Mouse (Mus musculus): ENCODE results near the gene Mroh8. TPM values are rescaled to one million over a fixed set of nuclear protein-coding genes. Genes with fewer than 3 reads are reported as not detected.
"Not testable (repeated sequence)": the region's sequence is repeated elsewhere in the genome, so short reads cannot be mapped to it uniquely, and the experiment has no call there.

Mroh8 gene
- polyA plus RNA-seq, 1 experiment, result 0.22 TPM

- DNase-seq (ENCODE audit: low read depth), result no peak
Measured at GRCm38 (mm10) chr2:157288996-157289395, 9.6 kb upstream of the Mroh8 start.

DNA sequence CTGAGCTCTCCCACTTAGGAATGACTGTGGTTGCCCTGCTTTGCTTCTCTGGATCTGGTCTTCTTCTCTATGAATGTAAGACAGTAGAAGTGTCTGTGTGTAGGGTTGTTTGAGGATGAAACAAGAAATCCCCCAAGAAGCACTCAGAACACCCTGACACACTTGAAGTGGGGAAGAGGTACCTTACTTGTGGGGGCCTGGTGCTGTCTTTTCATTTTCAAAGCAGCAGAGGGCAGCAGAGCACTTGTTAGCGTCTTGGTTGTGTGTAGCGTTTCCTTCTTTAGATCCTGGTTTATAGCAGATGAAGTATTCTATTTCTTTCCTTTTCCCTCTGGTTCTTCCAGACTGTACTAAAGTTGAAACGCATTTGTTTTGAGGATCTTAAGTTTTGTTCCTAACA is 8.2 kb upstream of the Mroh8 start:
- DNase-seq (ENCODE audit: low read depth), result no peak

DNA sequence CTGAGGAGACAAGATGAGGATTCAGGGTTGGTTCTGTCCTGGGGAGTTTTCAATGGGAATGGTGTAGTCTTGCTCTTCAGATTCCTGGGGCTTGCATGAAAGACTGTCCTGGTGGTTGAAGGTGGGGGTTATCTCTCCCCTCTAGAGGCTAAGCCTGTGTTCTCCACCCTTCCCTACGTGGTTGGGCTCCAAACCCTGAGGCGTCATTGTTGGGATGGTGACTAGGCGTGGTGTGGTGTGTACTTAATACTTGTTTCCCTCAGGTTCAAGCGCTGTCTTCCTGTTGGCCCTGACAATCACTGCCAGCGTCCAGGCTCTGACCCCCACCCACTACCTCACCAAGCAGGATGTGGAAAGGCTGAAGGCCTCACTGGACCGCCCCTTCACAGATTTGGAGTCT is 4.0 kb upstream of the Mroh8 start:
- DNase-seq (ENCODE audit: low read depth), result no peak

GRCm38 (mm10) chr2:157278717-157279415 is 483 bp downstream of the Mroh8 start, which contains the start of gene Rpn2:
Gene Rpn2, plus strand, starts transcription at chr2:157279017.
- DNase-seq (ENCODE audit: low read depth), result no peak

DNA sequence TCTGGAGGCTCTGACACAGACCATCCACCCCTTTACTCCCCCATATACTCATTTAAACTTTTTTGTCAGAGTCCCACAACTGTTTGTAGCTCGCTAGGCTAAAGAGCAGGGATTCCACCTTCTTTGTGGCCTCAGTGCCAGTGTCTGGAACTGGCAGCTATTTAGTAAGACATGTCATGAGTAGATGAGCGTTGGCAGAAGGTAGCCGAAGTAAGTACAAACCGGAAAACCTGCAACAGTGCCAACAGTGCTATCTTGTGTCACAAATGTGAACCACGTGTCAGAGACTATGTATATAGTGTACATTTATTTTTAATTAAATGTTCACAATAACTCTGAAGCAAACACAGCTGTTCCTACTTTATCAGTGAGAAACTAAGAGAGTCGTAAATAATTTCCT is 15.5 kb downstream of the Mroh8 start:
- peak; percentile 60 for DNase-seq (ENCODE audit: low read depth)

GRCm38 (mm10) chr2:157263101-157263500 is 16.2 kb downstream of the Mroh8 start:
- DNase-seq (ENCODE audit: low read depth), result peak; percentile 95

- DNase-seq (ENCODE audit: low read depth), result no peak
Measured at GRCm38 (mm10) chr2:157262506-157262905, 16.8 kb downstream of the Mroh8 start.

GRCm38 (mm10) chr2:157261930-157262329 is 17.4 kb downstream of the Mroh8 start:
- DNase-seq (ENCODE audit: low read depth), result no peak

DNA sequence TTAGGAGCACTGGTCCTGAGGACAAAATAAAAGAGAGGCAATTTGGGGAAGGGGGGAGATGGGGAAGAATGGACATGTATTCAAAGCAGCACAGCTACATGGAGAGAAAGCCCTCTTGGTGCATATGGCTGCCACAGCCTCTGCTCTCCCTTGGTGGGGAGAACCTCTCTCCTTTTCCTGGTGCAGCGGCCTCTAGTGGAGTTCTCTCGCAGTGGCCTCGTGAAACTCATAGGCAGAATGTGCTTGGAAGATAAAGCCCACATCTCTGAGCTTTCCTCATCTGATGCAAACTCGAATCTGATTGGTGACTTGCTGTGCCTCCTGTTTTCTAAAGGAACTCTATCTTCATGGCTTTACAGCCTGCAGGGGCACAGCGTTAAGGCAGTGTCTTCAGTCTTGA is 19.6 kb downstream of the Mroh8 start:
- DNase-seq (ENCODE audit: low read depth), result no peak

DNA sequence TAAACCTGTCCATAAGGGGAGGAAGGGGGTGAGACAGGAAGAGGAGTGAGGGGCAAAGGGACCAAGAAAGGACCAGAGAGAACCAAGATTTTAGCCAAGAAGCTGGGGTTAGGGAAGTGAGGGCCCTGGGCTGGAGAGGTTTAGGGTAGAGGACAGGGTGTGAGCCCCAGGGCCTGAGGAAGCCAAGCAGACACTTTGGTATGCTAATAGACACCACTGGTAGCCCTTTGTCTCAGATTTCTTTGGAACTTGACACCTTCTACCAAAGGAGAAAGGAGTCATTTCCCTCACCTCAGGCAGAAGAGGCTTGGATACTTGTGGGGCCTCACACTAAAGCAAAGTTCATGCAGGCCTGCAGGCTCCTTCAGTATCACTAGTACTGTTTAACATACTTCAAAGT is 31.2 kb downstream of the Mroh8 start:
- no peak for DNase-seq (ENCODE audit: low read depth)

DNA sequence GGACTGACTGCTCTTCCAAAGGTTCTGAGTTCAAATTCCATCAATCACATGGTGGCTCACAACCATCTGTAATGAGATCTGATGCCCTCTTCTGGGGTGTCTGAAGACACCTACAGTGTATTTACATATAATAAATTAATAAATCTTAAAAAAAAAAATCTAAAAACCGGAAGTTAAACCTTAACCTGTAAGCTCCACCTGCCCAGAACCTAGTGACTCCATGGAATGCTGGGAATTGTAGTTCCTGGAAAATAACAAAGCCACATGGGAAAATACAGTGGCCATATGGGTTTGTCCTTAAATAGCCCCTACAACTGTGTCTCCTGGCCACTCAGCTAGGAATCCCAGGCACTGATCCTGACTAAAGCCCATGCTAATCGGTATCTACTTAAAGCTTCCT is 33.7 kb downstream of the Mroh8 start:
- no peak for DNase-seq (ENCODE audit: low read depth)

DNA sequence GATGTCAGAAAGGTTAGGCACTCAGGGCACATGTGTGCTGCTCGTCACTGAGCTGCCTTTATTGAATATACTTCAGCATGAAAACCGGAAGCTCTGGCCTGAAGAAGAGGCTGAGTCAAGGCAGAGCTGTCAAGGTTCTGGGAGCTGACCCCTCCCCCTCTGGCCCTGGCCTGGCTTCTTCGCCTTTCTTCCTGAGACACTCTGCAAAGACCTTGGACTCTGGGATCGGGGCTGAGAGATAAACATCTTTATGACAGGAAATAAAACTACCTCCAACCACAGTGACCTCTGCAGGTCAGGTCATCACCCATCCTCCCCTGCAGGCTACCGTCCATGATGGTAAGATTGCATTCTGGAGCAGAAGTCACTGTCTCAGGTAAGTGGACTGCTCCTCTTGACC is 34.3 kb downstream of the Mroh8 start:
- no peak for DNase-seq (ENCODE audit: low read depth)

- no peak for DNase-seq (ENCODE audit: low read depth)
Measured at GRCm38 (mm10) chr2:157235946-157236345, 43.4 kb downstream of the Mroh8 start.

DNA sequence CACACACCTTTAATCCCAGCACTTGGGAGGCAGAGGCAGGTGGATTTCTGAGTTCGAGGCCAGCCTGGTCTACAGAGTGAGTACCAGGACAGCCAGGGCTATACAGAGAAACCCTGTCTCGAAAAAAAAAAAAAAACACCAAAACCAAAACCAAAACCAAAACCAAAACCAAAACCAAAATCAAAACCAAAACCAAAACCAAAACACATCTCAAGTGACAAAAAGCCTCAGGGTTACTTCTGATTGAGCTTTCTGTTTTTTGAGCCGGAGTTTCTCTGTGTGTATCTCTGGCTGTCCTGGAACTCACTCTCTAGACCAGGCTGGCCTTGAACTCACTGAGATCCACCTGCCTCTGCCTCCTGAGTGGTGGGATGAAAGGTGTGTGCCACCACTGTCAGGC is 57.4 kb downstream of the Mroh8 start:
- DNase-seq (ENCODE audit: low read depth), result not testable (repeated sequence)

- DNase-seq (ENCODE audit: low read depth), result no peak
Measured at GRCm38 (mm10) chr2:157220108-157220507, 59.2 kb downstream of the Mroh8 start.

GRCm38 (mm10) chr2:157211731-157212130 is 67.6 kb downstream of the Mroh8 start:
- no peak for DNase-seq (ENCODE audit: low read depth)

DNA sequence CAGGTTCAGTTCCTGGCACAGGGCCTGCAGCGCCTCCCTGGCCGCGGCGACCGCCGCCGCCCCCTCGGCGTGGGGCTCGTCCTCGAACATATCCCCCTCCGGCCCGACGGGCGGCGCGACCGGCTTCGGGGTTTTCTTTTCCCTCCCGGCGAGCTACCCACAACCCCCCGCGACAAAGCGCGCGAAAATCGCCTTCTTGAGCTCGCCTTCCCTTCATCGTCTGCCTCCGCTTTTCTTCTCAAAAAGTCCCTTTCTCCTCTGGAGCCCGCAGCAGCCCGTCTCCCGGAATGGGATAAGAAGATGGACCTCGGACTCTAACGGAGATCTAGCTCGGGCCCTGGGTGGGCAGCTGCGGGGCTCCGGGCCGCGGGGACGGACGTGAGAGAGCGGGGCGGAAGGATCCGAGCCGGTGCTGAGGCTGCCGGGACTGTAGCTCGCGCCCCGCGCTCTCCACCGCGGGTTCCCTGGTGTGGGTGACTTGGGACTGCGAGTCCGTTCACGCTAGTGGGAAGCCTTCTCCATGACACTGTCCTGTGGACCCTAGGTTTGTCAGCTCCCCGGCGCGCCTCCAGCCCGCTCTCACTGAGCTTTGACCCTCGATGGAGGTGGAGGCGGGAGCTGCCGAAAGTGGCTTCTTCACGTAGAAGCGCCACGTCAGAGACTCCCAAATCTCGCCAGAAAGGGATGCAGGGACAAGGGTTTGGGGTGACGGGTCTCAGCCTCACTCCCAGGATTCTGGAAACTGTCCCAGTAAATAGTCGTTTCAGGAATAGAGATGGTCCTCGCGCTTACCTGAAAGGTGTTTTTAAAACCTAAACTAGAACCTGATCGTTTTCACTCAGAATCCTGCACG is 74.8 kb downstream of the Mroh8 start, which contains the start of gene Rbl1:
Gene Rbl1 (minus strand): TSS at position 169 of the 853 bp plus-strand sequence.
- DNase-seq (ENCODE audit: low read depth), result no peak

DNA sequence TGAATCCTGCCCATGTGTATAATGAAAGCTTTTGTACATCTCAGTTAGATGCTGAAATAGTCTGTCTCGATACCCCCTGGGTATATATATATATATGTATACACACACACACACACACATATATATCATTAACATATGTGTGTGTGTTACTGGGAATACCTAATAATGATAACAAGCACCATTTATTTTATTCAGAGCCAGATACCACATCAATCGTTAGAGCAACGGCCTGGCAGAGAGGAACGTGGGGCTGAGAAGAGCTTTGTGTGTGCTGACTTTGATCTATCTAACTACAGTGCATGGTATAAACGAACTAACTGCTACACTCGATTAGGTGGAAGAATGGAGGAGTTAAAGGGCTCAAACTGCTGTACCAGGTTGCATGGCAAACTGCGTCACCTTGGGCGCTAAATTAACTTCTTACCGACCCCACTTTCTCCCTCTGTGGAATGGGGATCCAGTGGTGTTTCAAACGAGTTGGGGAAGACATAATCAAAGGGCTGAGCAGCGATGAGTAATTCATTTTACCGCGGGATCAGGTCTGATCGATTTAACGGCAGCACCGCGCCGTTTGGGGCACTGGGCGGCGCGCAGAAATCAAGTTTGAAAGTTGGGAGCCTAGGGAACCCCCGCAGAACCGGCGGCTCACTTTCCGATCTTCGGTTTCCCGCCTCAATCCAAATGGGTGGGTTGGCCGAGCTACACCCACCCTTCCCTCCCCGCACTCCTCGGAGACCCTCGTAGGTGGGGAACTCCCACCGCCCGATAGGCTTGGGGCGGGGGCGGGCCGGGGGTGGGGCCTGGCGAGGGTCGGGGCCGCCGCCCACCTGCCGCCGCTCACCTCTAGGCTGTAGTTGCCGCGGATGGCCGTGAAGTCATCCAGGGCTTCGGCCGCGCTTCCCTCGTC is 75.6 kb downstream of the Mroh8 start:
- no peak for DNase-seq (ENCODE audit: low read depth)

- DNase-seq (ENCODE audit: low read depth), result no peak
Measured at GRCm38 (mm10) chr2:157203026-157203425, 76.3 kb downstream of the Mroh8 start.

GRCm38 (mm10) chr2:157202361-157202760 is 77.0 kb downstream of the Mroh8 start:
- DNase-seq (ENCODE audit: low read depth), result no peak

DNA sequence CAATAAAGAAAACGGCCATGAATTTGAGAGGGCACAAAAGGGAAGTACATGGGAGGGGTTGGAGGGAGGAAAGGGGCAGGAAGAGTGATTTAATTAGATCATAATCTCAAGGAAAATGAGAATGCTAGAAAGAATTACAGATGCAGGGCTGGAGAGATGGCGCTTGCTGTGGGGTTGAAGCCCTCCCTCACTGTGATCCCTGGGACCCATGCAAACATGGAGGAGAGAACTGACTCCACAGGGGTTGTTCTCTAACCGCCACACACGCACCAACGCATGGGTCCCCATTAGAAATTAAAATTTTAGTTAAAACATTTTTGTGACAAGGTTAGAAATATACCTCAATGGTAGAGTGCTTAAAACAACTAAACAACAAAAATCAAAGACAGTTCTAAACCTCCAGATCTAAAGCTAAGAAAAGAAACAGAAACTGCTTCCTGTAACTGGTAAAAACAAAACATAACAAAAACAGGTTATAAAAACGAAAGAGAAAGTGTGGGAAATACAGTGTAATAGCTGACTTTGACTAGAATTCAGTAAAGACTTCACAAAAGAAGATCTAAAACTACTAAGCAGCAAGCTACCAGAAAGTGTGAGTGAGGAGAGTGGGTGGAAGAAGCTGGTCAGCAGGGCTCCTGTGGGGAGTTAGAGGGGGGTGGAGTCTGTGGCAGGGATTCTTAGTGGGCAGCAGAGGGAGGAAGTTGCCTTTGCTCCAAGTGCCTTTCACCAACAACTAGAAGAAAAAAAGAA is 78.1 kb downstream of the Mroh8 start:
- no peak for DNase-seq (ENCODE audit: low read depth)

Measured in gonadal fat pad, adult 2 months (tissue).